Mouse (Mus musculus) kidney, adult 2 months (tissue): ENCODE measurements at regions not wholly inside any gene's neighbourhood (a gene's known extent, or its start where the extent isn't known, plus 50 kb on each side); places are given as distances from the start of the nearest gene placed in this dataset.

Source experiments
- CTCF ChIP-seq: fragments of 200-500 bp; conservative IDR thresholded peaks from 2 replicates; pipeline ENCODE4 v1.5.1; 2011; ENCODE audit warnings: low read depth, mild to moderate bottlenecking, control low read depth, low read length, moderate library complexity, mixed read lengths; ENCODE audit not compliant: insufficient read depth, insufficient read length
- POLR2A ChIP-seq: fragments of 200-500 bp; IDR thresholded peaks from one replicate; pipeline ENCODE4 v1.6.1; 2011; ENCODE audit warnings: low read depth, low read length, control low read depth

GRCm38 (mm10) chr4:94292150-94292549 lies 264.2 kb upstream of the Gm10306 start:
- TF ChIP-seq CTCF: no peak
- TF ChIP-seq POLR2A: no peak
